Mouse (Mus musculus): ENCODE measurements around the gene Phkg1.

DNA sequence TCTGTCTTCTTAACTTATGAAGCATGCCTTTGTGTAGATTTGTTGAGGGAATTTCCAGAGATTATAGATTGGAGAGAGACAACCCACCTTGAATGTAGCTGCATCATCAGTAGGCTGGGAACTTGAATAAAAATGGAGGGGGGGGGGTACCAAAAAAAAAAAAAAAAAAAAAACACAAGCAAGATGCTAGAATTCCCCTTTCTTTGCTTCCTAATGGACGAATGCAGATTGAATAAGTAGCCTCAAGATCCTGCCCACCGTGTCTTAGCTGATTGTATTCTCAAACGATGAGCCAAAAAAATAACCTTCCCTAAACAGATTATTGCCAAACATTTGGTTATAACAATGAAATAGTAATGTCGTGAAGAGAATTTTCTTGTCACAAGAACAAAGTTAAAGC lies 9.4 kb upstream of the Phkg1 start:
- no peak for TF ChIP-seq CTCF (IDR thresholded peaks at IDR 0.05; ENCODE audit: insufficient read depth, low read length)
- no peak for TF ChIP-seq POLR2A (IDR thresholded peaks at IDR 0.05; ENCODE audit: borderline replicate concordance, extremely low read depth, low read depth, low read length)

Data from lung, adult 2 months (tissue).